In the genomic region with DNA sequence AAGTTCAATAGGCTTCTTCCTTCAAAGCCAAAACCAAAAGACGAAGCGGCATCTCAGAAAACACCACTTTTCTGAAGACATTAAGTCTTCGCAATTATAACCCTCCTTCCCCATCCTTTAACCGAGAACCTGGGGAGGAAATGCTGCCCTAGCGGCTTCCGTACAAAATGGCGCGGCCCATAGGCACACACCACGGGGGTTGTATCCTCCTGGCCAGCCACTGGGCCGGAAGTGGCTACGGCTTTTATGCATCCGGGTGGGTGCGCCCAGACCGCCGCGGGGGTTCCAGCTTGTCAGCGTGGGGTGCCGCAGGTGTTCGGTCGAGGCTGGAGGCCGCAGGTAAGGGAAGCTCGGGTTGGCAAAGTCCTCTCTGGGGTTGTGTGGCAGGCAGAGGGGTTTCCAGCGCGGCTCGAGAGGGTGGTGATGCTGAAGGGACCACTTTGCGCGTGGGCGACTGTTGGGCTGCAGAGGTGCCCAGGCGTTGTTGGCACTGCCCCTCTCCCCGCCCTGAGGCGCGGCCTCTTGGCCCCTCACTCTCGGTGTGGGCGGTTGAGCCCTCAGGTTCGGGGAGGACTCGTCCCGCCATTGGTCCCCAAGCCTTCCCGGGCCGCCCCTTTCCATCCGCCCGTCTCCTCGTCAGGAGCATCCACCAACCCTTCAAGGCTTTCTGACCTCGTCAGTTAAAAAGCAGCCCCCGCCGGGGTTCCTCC, we compare ENCODE assay signal across 8 mouse cellular contexts. TPM values are rescaled to one million over a fixed set of nuclear protein-coding genes. Genes with fewer than 3 reads are reported as not detected.
A peak's percentile ranks its signal among the peaks of the same experiment; 100 is the strongest.
DNase-seq lines count a peak whose midpoint lies in the region; ATAC-seq and TF ChIP-seq lines count a peak whose summit lies in the region.

A gene (plus strand): TSS at position 154 of the 710 bp plus-strand sequence.

- under 1% methylated on average over 45 of the region's 45 CpGs for WGBS in kidney, embryonic 14.5 days
- WGBS in limb, embryonic 15.5 days, result under 1% methylated on average over 45 of the region's 45 CpGs

- no peaks in the 10 kb centered on the region for H3K36me3 ChIP-seq in kidney, embryonic 14.5 days (ENCODE audit: control insufficient read depth, insufficient read depth, low read length)
- no peaks in the 10 kb centered on the region for H3K36me3 ChIP-seq in limb, embryonic 15.5 days

- peak within 1 kb of the TSS; percentile 82 for H3K4me3 ChIP-seq in bone marrow macrophage, adult 2 months (ENCODE audit: insufficient read depth, low read length)
- peak within 1 kb of the TSS; percentile 80 for H3K4me3 ChIP-seq in embryonic fibroblast, embryonic 13.5 days (ENCODE audit: insufficient read depth, low read length)
- peak within 1 kb of the TSS; percentile 48 for H3K4me3 ChIP-seq in kidney, embryonic 14.5 days (ENCODE audit: low read length)
- peak within 1 kb of the TSS; percentile 94 for H3K4me3 ChIP-seq in limb, embryonic 15.5 days

- ATAC-seq in kidney, embryonic 14.5 days (ENCODE audit: low FRiP score, low TSS enrichment), result peak; percentile 96
- ATAC-seq in limb, embryonic 15.5 days (ENCODE audit: insufficient number of reproducible peaks, low FRiP score, low TSS enrichment, low read depth), result peak; percentile 96

- TF ChIP-seq POLR2A in bone marrow macrophage, adult 2 months (IDR thresholded peaks at IDR 0.05; ENCODE audit: borderline replicate concordance, low read depth, low read length), result no peak
- peak; percentile 52 for TF ChIP-seq POLR2A in embryonic fibroblast, embryonic 13.5 days (IDR thresholded peaks at IDR 0.05; ENCODE audit: low read depth, low read length)

- no peaks in the 10 kb centered on the region; the same call in 1 of the 2 replicates for H3K4me1 ChIP-seq in bone marrow macrophage, adult 2 months (ENCODE audit: control insufficient read depth, insufficient read depth, low read length)
- H3K4me1 ChIP-seq in embryonic fibroblast, embryonic 13.5 days (ENCODE audit: control insufficient read depth, insufficient read depth, low read length), result no peaks in the 10 kb centered on the region
- H3K4me1 ChIP-seq in kidney, embryonic 14.5 days (ENCODE audit: control insufficient read depth, insufficient read depth, low read length), result no peaks in the 10 kb centered on the region
- H3K4me1 ChIP-seq in limb, embryonic 15.5 days, result no peaks in the 10 kb centered on the region; the same call in 1 of the 2 replicates

- H3K27me3 ChIP-seq in kidney, embryonic 14.5 days (ENCODE audit: control insufficient read depth, insufficient read depth, low read length), result no peaks in the 10 kb centered on the region
- H3K27me3 ChIP-seq in limb, embryonic 15.5 days, result no peaks in the 10 kb centered on the region

- H3K9me3 ChIP-seq in kidney, embryonic 14.5 days (ENCODE audit: control insufficient read depth, low read length), result no peaks in the 10 kb centered on the region
- no peaks in the 10 kb centered on the region for H3K9me3 ChIP-seq in limb, embryonic 15.5 days

- peak within 1 kb of the TSS; percentile 51 for H3K4me2 ChIP-seq in kidney, embryonic 14.5 days (replicated peaks; ENCODE audit: low read depth, low read length)
- peak within 1 kb of the TSS; percentile 80 for H3K4me2 ChIP-seq in limb, embryonic 15.5 days

- DNase-seq in A20 (ENCODE audit: low read depth, low spot score), result peak; percentile 97
- peak; percentile 90 for DNase-seq in heart, adult 9 months (ENCODE audit: low spot score in 2 of 2)
- DNase-seq in monocyte, adult 2 months (ENCODE audit: low read depth in 1 of 2, low spot score in 2 of 2), result peak; percentile 62 to 71
- DNase-seq in spleen, postnatal 36 days (ENCODE audit: low spot score in 2 of 2), result peak; percentile 91 to 92

- peak within 1 kb of the TSS; percentile 41 for H3K27ac ChIP-seq in bone marrow macrophage, adult 2 months (ENCODE audit: insufficient read depth, low read depth, low read length)
- H3K27ac ChIP-seq in embryonic fibroblast, embryonic 13.5 days (ENCODE audit: insufficient read depth, low read length), result peak within 1 kb of the TSS; percentile 23; the same call in 1 of the 2 replicates
- peak within 1 kb of the TSS; percentile 33; the same call in 1 of the 2 replicates for H3K27ac ChIP-seq in kidney, embryonic 14.5 days (ENCODE audit: low read depth, low read length)
- H3K27ac ChIP-seq in limb, embryonic 15.5 days, result peak within 1 kb of the TSS; percentile 90

- peak within 1 kb of the TSS; percentile 66 for H3K9ac ChIP-seq in kidney, embryonic 14.5 days (ENCODE audit: low read depth, low read length)
- H3K9ac ChIP-seq in limb, embryonic 15.5 days, result peak within 1 kb of the TSS; percentile 61

- TF ChIP-seq CTCF in bone marrow macrophage, adult 2 months (IDR thresholded peaks at IDR 0.05; ENCODE audit: low read depth, low read length), result no peak
- TF ChIP-seq CTCF in embryonic fibroblast, embryonic 13.5 days (IDR thresholded peaks at IDR 0.05; ENCODE audit: borderline replicate concordance, insufficient read depth, low read length), result no peak

RNA-seq across cellular contexts. Expression of the gene that starts here (rescaled TPM):
- polyA plus RNA-seq in bone marrow macrophage, adult 2 months (2012; ENCODE audit: insufficient read depth, insufficient read length, missing spikeins), result 14.5 and 15.8 TPM in 2 replicates
- 15.6 and 23.9 TPM in 2 replicates for polyA plus RNA-seq in embryonic fibroblast, embryonic 13.5 days (2011; ENCODE audit: insufficient read length, low read depth, missing spikeins)
- polyA plus RNA-seq in kidney, embryonic 14.5 days (2014; fragmentation: Nextera tagmentation; extraction: Ambion mirVana), result 21.6 and 28.8 TPM in 2 replicates
- polyA plus RNA-seq in limb, embryonic 15.5 days (2015; fragmentation: Nextera tagmentation; extraction: Ambion mirVana), result 23.0 and 24.9 TPM in 2 replicates

Comparison
In these comparisons a context has a peak if more than half of its experiments do, and no peak if none do; other contexts are left out.
1. Peak in every context shown above with its lines: DNase-seq, ATAC-seq, H3K4me3 ChIP-seq and H3K27ac ChIP-seq.
2. H3K27ac ChIP-seq: peak in every context shown above with its lines; median percentile 90 in limb, embryonic 15.5 days; 41 in bone marrow macrophage, adult 2 months; 33 in kidney, embryonic 14.5 days; 23 in embryonic fibroblast, embryonic 13.5 days.